Mouse (Mus musculus) liver, adult 2 months (tissue): ENCODE data around the gene Cela3a. TPM values are rescaled to one million over a fixed set of nuclear protein-coding genes. Genes with fewer than 3 reads are reported as not detected.

Source experiments
- DNase-seq: peaks from one replicate; pipeline ENCODE4 v3.0.0-alpha.2; 2011; ENCODE audit warnings: low read depth, low spot score; ENCODE audit errors: extremely low read depth
- H3K27ac ChIP-seq: fragments of 200-500 bp; replicated peaks from 2 replicates; pipeline ENCODE4 v1.5.1; 2012; ENCODE audit warnings: low read depth, mild to moderate bottlenecking, control low read depth, inconsistent platforms, low read length; ENCODE audit not compliant: insufficient read depth
- H3K27me3 ChIP-seq: fragments of 200-500 bp; 2 replicates; pipeline ENCODE4 v1.6.1; 2012; ENCODE audit warnings: mild to moderate bottlenecking, moderate library complexity, low read length, inconsistent platforms; ENCODE audit not compliant: control insufficient read depth, insufficient read depth
- H3K36me3 ChIP-seq: fragments of 200-500 bp; 2 replicates; pipeline ENCODE4 v1.6.1; 2012; ENCODE audit warnings: low read length, inconsistent platforms; ENCODE audit not compliant: control insufficient read depth, insufficient read depth
- H3K4me1 ChIP-seq: fragments of 200-500 bp; 2 replicates; pipeline ENCODE4 v1.6.1; 2011; ENCODE audit warnings: low read length; ENCODE audit not compliant: control insufficient read depth, insufficient read depth
- H3K4me3 ChIP-seq: fragments of 200-500 bp; 2 replicates; pipeline ENCODE4 v1.5.1; 2011; ENCODE audit warnings: low read depth, mild to moderate bottlenecking, control low read depth, low read length, moderate library complexity; ENCODE audit not compliant: insufficient read depth
- H3K79me2 ChIP-seq: fragments of 200-500 bp; 2 replicates; pipeline ENCODE4 v1.6.1; 2012; ENCODE audit warnings: inconsistent platforms, mild to moderate bottlenecking, low read length, moderate library complexity; ENCODE audit not compliant: control insufficient read depth, insufficient read depth
- H3K9ac ChIP-seq: fragments of 200-500 bp; 2 replicates; pipeline ENCODE4 v1.6.1; 2012; ENCODE audit warnings: low read depth, mild to moderate bottlenecking, control low read depth, inconsistent platforms, low read length
- CTCF ChIP-seq: fragments of 200-500 bp; IDR thresholded peaks from 2 replicates; pipeline ENCODE4 v1.5.1; 2011; ENCODE audit warnings: low read depth, low read length, control low read depth
- POLR2A ChIP-seq: fragments of 200-500 bp; IDR thresholded peaks from 2 replicates; pipeline ENCODE4 v1.6.1; 2011; ENCODE audit warnings: low read length, control low read depth; ENCODE audit not compliant: insufficient read depth; ENCODE audit errors: extremely low read depth
- WGBS: fragments of 180-500 bp; shearing (Covaris S2); methylation state at CpG from one replicate; pipeline ENCODE4 v1.1.7; 2018; 5-methylcytosine and 5-hydroxymethylcytosine counted together
- polyA plus RNA-seq: library from polyadenylated mRNA; depleted of rRNA; stranded (reverse); fragments of >200 nt; gene quantifications from 2 replicates; pipeline ENCODE4 v1.2.3, GENCODE M21; 2012
- total RNA-seq: library from RNA; depleted of rRNA; stranded (reverse); fragments of >200 nt; gene quantifications from 2 replicates; pipeline ENCODE4 v1.2.3, GENCODE M21; 2014

Gene Cela3a
- total and polyA plus RNA-seq, 2 experiments = not detected

DNA sequence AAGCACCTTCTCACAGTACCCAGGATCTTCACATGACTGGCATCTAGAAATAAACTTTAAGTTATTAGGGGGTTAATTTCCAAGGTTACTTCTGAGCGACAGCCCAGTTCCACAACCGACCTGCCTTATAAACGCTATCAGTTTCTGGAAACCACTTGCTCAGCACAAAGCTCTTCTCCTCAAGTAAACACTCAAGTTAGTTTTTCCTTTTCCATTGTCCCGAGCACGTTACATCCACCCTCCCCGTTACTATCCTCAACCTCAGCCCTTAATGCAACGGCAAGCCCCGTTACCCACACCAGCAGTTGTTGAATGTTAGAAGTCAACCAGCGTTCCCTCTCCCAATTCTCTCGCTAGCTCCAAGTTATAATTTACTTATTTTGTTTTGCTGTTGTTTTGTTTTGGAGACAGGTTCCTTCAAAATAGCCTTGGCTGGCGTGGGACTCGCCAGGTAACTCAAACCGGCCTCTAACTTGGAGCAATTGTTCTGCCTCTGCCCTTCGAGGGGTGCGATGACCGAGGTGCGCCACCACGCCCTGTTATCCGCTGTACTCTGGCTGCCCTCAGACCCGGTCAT lies 22.0 kb downstream of the Cela3a start:
- no peak for DNase-seq
- TF ChIP-seq POLR2A (0 out of 2 replicates have a peak, but pooled peaks have one; percentile 3), CTCF (no peak)
- Histone ChIP-seq H3K27ac (peak overlapping the region; percentile 87), H3K9ac (peak overlapping the region; percentile 80), H3K4me1 (peaks cover 11% of the 10 kb centered on the region), H3K36me3 (no peaks in the 10 kb centered on the region), H3K4me3 (peak overlapping the region; percentile 76), H3K27me3 (no peaks in the 10 kb centered on the region), H3K79me2 (no peaks in the 10 kb centered on the region)
- under 1% methylated on average over 20 of the region's 20 CpGs for WGBS

DNA sequence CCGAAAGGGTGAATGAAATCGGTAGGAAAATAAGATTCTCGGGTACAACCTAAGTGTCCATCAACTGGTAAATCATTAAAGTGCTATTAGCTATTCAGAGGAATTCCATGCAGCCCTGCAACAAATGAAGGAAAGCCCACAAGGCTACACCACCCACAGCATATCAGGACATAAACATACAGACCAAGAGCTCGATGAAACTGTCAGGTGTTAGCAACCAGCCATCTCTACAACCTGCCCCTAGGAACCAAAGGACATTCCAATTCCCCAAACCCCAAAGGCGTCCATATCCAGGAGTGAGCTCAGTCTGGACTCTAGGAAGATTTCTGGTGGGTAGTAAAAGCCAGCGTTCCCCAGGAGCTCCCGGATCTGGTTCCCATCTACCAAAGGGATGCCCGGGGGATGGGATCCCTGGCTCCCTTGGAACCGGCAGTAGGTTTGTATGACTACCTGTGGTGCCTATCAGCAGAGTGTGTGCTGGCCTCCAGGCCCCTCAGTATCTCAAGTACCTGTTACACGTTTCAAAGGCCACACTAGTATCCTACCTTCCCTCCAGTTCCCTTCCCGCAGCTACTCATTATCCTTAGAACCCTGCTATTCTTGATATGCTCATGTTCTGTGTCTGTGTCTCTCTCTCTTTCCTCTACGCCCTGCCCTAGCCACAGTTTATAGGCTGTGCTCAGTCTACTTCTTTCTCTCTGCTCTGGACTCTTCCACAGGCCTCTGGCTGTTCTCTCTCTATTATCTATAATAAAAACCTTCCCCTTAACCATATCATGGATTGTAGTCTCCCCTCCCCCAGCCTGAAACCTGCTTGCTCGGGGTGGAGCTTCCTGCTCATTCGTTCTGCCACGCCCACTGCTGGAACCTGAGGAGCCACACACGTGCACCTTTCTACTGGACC lies 28.6 kb downstream of the Cela3a start:
- H3K27ac ChIP-seq = no peak overlapping the region
- peaks cover 2% of the 10 kb centered on the region; the same call in 1 of the 2 replicates for H3K4me1 ChIP-seq
- H3K4me3 ChIP-seq = no peak overlapping the region
- WGBS = 47% methylated on average over 15 of the region's 16 CpGs
- no peaks in the 10 kb centered on the region for H3K36me3 ChIP-seq
- H3K9ac ChIP-seq = no peak overlapping the region
- H3K79me2 ChIP-seq = no peaks in the 10 kb centered on the region
- H3K27me3 ChIP-seq = no peaks in the 10 kb centered on the region
- peak; percentile 27 for DNase-seq
- no peak for TF ChIP-seq CTCF

DNA sequence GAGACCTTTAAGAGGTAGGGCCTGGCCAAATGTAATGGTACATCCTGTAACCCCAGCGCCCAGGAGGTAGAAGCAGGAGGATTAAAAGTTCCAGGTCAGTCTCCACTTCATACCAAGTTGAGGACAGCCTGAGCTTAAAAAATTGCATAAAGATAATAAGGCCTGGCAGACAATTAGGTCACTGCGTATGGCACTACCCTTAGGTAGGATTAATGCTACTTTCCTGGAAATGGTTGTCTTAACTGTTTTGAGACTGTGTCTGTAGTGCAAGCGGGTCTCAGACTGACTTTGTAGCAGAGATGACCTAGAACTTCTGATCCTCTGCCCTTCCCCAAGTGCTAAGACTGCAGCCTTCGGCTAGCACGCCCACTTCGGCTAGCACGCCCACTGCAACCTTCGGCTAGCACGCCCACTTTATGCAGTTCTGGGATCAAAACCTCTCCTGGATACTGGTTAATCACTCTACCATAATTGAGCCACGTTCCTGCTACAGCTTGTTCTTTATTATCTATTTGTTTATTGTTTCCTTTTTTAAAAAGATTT lies 29.8 kb downstream of the Cela3a start:
- Histone ChIP-seq H3K27me3 (no peaks in the 10 kb centered on the region), H3K79me2 (no peaks in the 10 kb centered on the region), H3K4me3 (no peak overlapping the region), H3K9ac (no peak overlapping the region), H3K36me3 (no peaks in the 10 kb centered on the region), H3K27ac (no peak overlapping the region), H3K4me1 (peaks cover 2% of the 10 kb centered on the region; the same call in 1 of the 2 replicates)
- WGBS = 93% methylated on average over 10 of the region's 10 CpGs
- no peak for DNase-seq
- TF ChIP-seq CTCF (no peak), POLR2A (no peak)

DNA sequence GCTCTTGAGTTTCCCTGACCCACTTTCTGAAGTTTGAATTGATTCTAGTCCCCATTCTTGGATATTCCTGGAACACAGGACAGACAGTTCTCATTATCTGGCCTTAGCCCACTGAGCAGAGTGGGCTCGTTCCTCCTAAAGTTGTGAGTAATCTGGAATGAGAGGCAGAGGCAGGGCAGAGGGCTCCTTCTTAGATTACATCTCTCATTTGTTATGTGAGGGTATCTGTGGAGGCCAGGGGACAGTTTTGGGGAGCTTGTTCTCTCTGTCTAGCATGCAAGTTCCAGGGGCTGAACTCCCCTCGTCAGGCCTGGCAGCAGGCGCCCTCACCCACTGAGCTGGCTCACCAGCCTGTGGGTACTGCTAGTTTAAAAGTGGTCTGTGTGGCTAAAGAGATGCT lies 30.5 kb downstream of the Cela3a start:
- Histone ChIP-seq H3K4me1 (peaks cover 2% of the 10 kb centered on the region; the same call in 1 of the 2 replicates), H3K79me2 (no peaks in the 10 kb centered on the region), H3K36me3 (no peaks in the 10 kb centered on the region), H3K27me3 (no peaks in the 10 kb centered on the region), H3K9ac (no peak overlapping the region), H3K4me3 (no peak overlapping the region), H3K27ac (no peak overlapping the region)
- DNase-seq = no peak
- TF ChIP-seq CTCF (no peak), POLR2A (no peak)
- WGBS = 98% methylated on average over 3 of the region's 3 CpGs

DNA sequence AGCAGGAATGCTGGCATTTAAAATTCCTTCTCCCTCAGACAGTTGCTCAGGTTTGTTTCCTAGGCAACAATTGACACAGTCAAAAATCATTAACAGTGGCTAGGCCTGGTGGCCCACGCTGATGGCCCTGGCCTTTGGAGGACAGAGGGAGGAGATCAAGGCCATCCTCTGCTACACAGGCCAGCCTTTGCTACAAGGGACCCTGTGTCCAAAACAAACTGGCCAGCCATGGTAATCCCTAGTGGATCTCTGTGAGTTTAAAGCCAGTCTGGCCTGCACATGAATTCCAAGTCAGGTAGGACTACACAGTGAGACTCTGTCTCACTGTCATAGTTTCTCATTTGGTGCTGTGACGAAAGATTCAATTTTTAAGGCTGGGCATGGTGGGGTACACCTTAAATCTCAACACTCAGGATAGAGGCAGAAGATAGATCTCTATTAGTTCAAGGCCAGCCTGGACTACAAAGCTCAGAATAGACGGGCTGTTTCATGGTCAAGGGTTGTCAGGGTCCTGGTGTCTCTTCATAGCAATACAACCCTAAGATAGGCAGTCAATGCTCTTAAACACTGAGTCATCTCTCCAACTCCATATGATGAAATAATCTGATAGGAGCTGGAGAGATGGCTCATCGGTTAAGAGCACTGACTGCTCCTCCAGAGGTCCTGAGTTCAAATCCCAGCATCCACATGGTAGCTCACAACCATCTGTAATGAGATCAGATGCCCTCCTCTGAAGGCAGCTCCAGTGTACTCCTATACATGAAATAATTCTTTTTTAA lies 31.9 kb downstream of the Cela3a start:
- Histone ChIP-seq H3K9ac (no peak overlapping the region), H3K4me3 (no peak overlapping the region), H3K36me3 (no peaks in the 10 kb centered on the region), H3K79me2 (no peaks in the 10 kb centered on the region), H3K27ac (no peak overlapping the region), H3K4me1 (peaks cover 2% of the 10 kb centered on the region; the same call in 1 of the 2 replicates), H3K27me3 (no peaks in the 10 kb centered on the region)
- WGBS = 72% methylated on average over 4 of the region's 4 CpGs
- TF ChIP-seq POLR2A (no peak), CTCF (no peak)
- peak; percentile 52 for DNase-seq
